Mouse (Mus musculus): Measurements from ENCODE around the gene Rbms3.

The Rbms3 gene

DNA sequence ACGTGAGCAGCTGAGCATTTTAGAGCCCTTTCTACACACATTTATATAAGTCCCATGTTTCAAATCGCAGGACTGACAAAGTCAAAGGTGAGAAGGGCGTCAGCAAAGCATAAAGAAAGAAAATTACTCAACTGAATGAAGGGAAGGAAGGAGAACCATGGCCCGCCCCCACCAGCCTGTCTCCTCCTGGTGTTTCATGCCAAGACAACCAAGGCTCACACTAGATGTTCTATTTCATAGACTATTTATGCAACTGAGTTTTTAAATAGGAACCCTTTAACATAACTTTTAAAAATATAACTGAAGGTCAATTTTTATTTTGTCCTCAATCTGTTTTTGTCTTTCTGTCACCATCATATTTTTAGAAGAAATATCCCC, 989.4 kb downstream of the Rbms3 start:
- no peak for DNase-seq (ENCODE audit: low spot score in 2 of 2)

GRCm38 (mm10) chr9:116639597-116640301, 990.0 kb downstream of the Rbms3 start:
- DNase-seq (ENCODE audit: low spot score in 2 of 2) = no peak

- DNase-seq (ENCODE audit: low spot score in 2 of 2) = no peak
Measured at GRCm38 (mm10) chr9:116633786-116634185, 995.9 kb downstream of the Rbms3 start.

DNA sequence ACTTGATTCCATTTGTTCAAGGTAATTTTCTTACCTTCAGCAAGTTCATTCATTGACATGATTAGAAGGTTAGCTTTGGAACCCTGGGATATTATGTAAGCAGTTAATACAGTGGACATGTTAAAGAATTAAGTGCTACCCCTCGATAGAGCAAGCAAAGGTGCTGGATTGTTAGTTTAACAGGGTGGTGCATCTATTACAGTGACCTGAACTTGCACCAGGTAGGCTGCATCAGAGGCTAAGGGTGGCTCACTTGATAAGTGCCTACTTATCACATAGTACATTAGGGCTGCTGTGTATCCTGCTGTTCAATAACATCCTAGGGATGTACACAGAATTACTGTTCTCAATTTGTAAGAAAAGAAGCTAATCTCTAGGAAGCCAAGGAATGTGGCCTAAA, 996.6 kb downstream of the Rbms3 start:
- no peak for DNase-seq (ENCODE audit: low spot score in 2 of 2)

DNA sequence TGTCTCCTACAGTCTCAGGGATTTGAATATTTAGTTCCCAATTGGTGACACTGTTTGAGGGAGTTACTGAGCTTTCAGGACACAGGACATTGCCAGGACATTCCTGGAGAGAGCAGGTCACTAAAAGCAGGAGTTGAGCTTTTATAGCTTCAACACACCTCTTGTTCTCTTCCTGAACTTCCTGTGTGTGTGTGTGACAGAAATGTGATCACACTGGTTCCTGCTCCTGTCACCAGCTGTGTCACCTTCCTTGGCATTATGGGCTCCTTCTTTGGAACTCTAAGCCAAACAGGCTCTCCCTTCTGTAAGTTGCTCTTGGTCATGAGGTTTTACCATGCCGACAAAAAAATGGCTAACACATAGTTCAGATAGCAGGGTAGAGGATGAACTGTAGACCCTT, 997.9 kb downstream of the Rbms3 start:
- DNase-seq (ENCODE audit: low spot score in 2 of 2) = no peak

GRCm38 (mm10) chr9:116630805-116631204, 998.9 kb downstream of the Rbms3 start:
- no peak for DNase-seq (ENCODE audit: low spot score in 2 of 2)

DNA sequence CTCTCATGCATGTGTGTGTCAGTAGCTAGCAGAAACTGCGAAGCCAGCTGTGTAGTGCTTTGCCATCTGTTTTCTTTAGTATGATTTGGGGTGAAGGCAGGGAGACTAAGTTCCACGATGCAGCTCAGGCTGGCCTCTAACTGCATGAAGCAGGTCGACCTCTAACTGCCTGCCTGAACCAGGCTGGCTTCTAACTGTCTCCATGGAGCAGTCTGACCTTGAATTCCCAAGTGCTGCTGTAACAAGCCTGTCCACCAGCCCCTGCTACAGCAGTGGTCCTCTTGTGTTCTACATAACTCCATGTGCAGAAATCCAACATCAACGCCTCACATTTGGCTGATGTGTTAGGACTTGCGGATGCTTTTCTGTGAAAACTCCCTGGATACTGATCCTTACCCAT, 1009.3 kb downstream of the Rbms3 start:
- peak; percentile 8 to 20 for DNase-seq (ENCODE audit: low spot score in 2 of 2)

- no peak for DNase-seq (ENCODE audit: low spot score in 2 of 2)
Measured at GRCm38 (mm10) chr9:116618886-116619285, 1010.8 kb downstream of the Rbms3 start.

DNA sequence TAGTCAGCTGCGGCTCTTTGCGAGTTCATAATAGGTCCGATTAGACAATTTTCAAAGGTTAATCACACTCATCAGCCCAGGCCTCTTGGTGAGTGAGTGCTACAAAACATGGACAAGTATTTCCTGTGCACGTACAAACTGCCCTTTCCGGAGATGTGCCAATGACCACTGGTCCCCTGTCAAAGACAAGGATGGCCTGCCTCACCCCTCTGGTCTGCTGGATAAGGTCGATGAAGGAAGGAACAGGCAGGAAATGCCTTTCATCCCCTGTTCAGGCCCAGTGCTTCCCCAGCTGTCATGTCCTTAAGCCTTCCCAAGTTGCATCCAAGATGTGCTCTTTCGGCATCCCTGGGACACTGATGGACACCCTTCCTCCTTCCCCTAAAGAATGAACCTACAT, 1016.4 kb downstream of the Rbms3 start:
- DNase-seq (ENCODE audit: low spot score in 2 of 2) = no peak

- DNase-seq (ENCODE audit: low spot score in 2 of 2) = no peak
Measured at GRCm38 (mm10) chr9:116596046-116596445, 1033.7 kb downstream of the Rbms3 start.

- DNase-seq (ENCODE audit: low spot score in 2 of 2) = no peak
Measured at GRCm38 (mm10) chr9:116592486-116592885, 1037.2 kb downstream of the Rbms3 start.

- peak; percentile 46 for DNase-seq (ENCODE audit: low spot score in 2 of 2)
Measured at GRCm38 (mm10) chr9:116591071-116591470, 1038.6 kb downstream of the Rbms3 start.

GRCm38 (mm10) chr9:116569680-116570079, 1060.0 kb downstream of the Rbms3 start:
- DNase-seq (ENCODE audit: low spot score in 2 of 2) = no peak

DNA sequence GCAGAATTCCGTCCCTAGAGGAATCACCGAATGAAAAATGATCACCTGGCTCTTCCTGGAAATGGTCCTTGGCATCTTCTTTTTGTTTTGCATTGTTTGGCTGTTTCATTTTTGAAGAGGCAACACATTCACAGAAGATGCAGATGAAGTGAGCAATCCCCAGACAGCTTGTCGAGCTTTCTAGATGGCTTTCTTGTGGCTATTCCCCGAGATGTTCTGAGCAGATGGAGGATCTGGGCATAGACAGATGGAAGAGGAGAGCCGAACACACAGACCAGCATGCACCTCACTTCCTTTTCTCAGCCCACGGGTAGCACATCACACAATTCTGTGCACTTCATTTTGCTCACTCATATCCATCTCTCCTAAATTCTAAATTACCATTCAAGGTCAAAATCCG, 1063.0 kb downstream of the Rbms3 start:
- DNase-seq (ENCODE audit: low spot score in 2 of 2) = peak; percentile 24 to 31

GRCm38 (mm10) chr9:116557781-116558180, 1071.9 kb downstream of the Rbms3 start:
- no peak for DNase-seq (ENCODE audit: low spot score in 2 of 2)

GRCm38 (mm10) chr9:116556641-116557040, 1073.1 kb downstream of the Rbms3 start:
- DNase-seq (ENCODE audit: low spot score in 2 of 2) = no peak

DNA sequence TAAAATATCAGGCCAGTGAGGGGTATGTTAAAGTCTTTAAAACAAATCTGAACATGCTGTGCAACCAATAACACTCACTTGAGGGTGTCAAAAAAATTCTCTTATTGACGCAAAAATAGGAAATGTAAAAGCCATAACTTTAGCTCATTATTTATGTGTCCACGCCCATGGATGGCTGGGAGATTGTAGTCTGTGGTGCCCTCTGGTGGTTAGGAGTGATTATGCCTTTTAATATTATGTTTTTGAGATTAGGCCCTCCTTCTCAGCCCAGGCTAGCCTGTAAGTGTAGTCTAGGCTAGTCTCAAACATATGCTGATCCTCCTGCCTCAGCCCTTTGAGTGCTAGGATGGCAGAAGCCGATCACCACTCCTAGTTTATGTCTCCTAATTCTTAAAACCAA, 1076.5 kb downstream of the Rbms3 start:
- peak in 1 of 2 experiments; percentile 34 for DNase-seq (ENCODE audit: low spot score in 2 of 2)

DNA sequence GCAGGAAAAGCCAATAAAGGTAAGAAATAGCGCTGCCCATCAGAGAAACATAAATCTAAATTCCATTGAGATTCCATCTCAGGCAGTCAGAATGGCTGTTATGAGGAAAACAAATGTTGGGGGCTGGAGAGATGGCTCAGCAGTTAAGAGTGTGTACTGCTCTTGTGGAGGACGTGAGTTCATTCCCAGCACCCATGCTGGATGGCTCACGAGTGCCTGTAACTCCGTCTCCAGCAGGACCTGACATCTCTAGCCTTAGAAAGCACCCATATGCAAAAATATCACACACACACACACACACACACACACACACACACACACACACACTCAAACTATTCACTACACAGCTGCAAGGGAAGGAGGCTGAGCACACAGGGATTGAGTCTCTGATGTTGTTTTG, 1083.6 kb downstream of the Rbms3 start:
- DNase-seq (ENCODE audit: low spot score in 2 of 2) = no peak

- no peak for DNase-seq (ENCODE audit: low spot score in 2 of 2)
Measured at GRCm38 (mm10) chr9:116542793-116543192, 1086.9 kb downstream of the Rbms3 start.

DNA sequence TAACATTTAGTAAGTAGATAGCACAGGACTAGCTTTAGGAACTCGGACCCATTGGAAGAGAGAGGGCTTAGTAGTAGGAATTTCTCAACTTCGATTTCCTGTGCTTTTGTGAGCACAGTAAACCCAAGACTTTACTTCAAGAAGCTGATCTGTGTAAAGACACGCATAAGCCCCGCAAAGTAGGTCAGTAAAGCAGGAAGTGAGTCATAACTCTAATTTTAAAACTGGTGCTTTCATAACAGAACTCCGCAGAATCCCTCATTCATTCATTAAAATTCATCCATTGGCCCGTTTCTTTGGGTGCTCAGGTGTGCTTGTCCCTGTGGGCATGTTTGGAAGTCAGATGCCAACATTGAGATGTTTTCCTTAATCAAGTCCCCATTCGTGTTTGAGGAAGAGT, 1087.7 kb downstream of the Rbms3 start:
- peak; percentile 5 to 16 for DNase-seq (ENCODE audit: low spot score in 2 of 2)

DNA sequence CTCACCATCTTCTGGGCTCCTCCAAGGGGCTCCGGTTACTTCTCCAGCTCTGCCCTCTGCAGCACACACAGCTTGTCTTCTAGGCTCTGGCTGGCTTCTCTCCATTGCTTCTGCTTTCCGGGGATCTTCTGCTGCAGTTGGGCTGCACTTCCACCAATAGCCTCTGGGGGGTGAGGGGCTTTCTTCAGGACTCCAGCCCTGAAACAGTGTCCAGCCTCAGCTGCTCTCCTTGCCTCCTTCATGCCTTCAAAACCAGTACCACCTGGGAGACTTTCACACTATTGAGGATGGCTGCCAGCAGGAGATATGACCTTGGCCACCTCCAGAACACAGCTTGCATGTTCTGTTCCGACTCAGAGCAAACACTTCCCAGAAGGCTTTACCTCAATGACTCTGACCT, 1094.0 kb downstream of the Rbms3 start:
- no peak for DNase-seq (ENCODE audit: low spot score in 2 of 2)

DNA sequence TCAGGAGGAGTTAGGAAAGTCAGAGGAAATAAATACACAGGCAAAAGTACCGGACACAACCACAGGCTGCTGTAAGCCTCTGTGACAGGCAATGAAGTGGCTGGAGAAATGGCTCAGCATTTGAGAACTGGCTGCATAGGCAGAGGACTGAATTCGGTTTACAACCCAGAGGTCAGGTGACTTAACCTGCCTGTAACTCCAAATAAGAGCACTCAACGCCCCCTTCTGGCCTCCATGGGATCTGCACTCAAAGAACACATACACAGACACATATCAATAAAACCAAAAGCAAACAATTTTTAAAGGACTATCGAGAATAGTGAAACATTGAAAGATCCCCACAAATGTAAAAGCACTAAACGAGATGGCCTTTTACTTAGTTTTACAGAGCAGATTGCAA, 1096.3 kb downstream of the Rbms3 start:
- DNase-seq (ENCODE audit: low spot score in 2 of 2) = no peak

DNA sequence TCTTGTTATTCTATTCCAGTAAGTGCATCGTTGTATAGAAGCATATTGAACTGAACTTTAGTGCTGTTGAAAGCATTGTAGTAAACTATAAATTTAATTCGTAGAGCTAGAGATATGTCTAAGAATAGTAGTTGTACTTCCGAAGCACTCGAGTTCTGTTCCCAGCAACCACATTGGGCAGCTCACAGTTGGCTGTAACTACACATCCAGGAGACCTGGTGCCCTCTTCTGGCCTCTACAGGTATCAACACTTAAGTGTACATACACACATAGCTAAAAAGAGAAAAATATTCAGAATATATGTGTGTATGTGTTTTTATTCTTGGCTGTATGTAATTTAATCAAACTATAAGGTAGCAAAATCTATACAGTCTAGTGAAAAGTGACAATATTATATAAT, 1098.6 kb downstream of the Rbms3 start:
- no peak for DNase-seq (ENCODE audit: low spot score in 2 of 2)

DNA sequence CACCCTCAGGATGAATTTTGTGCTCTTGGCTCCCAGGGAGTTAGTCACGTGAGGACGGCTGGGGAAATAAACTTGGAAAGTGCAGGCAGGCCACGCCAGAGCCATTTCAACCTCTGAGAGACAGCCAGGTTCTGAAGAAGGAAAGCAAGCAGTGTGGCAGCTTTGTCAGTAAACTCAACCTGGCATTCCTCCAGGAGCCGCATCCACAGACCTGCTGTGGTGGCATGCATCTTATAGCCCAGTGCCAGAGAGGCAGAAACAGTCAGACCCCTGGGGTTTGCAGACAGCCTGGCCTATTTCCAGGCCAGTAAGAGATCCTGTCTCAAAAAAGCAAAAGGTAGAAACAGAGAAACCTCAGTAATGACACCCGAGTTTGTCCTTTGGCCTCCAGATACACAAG, 1105.3 kb downstream of the Rbms3 start:
- DNase-seq (ENCODE audit: low spot score in 2 of 2) = no peak

Measured in right cerebral cortex, adult 2 months (tissue).